Mouse (Mus musculus) megakaryocyte, embryonic 14.5 days (primary cell): Measurements from ENCODE around the gene Cacna2d4.

Experiments used
- FLI1 ChIP-seq: IDR thresholded peaks from 2 replicates; pipeline ENCODE4 v1.6.1; 2012; ENCODE audit warnings: low read length, inconsistent platforms, mixed read lengths
- GATA1 ChIP-seq: IDR thresholded peaks from 3 replicates; pipeline ENCODE4 v1.6.1; 2012; ENCODE audit warnings: mixed read lengths, low read length, inconsistent platforms, borderline replicate concordance

DNA sequence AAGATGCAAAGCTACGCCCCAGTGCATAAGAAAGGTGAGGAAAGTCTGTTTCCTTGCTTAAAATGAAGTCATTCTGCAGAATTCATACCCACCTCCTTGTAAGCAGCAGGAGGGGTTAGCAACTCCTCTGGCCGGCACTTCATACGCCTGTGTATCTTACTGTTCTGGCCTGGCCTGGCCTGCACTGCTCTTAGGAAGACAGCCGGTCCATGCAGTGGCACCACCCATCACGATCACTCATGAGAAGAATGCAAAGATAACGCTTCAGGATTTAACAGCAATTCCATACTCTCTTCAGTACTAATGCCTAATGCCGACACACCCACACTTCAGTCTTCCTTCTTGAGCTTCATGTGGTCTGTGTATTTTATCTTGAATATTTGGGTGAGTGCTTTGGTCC lies 32.0 kb upstream of the Cacna2d4 start:
- TF ChIP-seq GATA1 = no peak
- TF ChIP-seq FLI1 = no peak
